Mouse (Mus musculus) urinary bladder, postnatal 25 days (tissue): ENCODE measurements around the gene Clec16a.

Experiments used
- DNase-seq: peaks from one replicate; pipeline ENCODE4 v3.0.0; 2022; ENCODE audit warnings: low spot score

Clec16a gene

GRCm38 (mm10) chr16:10536323-10536722 lies 8.8 kb upstream of the Clec16a start:
- DNase-seq, result no peak

- no peak for DNase-seq
Observed at GRCm38 (mm10) chr16:10536961-10537360, 8.2 kb upstream of the Clec16a start.

GRCm38 (mm10) chr16:10540763-10541597 lies 4.2 kb upstream of the Clec16a start:
- DNase-seq, result no peak

- peak; percentile 11 for DNase-seq
Observed at GRCm38 (mm10) chr16:10541598-10541930, 3.6 kb upstream of the Clec16a start.

GRCm38 (mm10) chr16:10542266-10542665 lies 2.9 kb upstream of the Clec16a start:
- DNase-seq, result peak; percentile 15

- peak; percentile 81 for DNase-seq
Observed at GRCm38 (mm10) chr16:10542698-10543365, 2.3 kb upstream of the Clec16a start, which contains the start of gene Dexi. Dexi (minus strand) TSS chr16:10543054.

- DNase-seq, result no peak
Observed at GRCm38 (mm10) chr16:10546865-10547264, 1.7 kb downstream of the Clec16a start.

- DNase-seq, result no peak
Observed at GRCm38 (mm10) chr16:10548938-10549337, 3.8 kb downstream of the Clec16a start.

GRCm38 (mm10) chr16:10549600-10549999 lies 4.5 kb downstream of the Clec16a start:
- no peak for DNase-seq

GRCm38 (mm10) chr16:10551592-10551991 lies 6.5 kb downstream of the Clec16a start:
- DNase-seq, result no peak

- no peak for DNase-seq
Observed at GRCm38 (mm10) chr16:10553858-10554257, 8.7 kb downstream of the Clec16a start.

- no peak for DNase-seq
Observed at GRCm38 (mm10) chr16:10559991-10560390, 14.9 kb downstream of the Clec16a start.

- DNase-seq, result peak; percentile 65
Observed at GRCm38 (mm10) chr16:10565278-10565885, 20.2 kb downstream of the Clec16a start.

GRCm38 (mm10) chr16:10567153-10567552 lies 22.0 kb downstream of the Clec16a start:
- no peak for DNase-seq

- no peak for DNase-seq
Observed at GRCm38 (mm10) chr16:10569809-10570395, 24.8 kb downstream of the Clec16a start.

- peak; percentile 48 for DNase-seq
Observed at GRCm38 (mm10) chr16:10570708-10571107, 25.6 kb downstream of the Clec16a start.

- DNase-seq, result no peak
Observed at GRCm38 (mm10) chr16:10571820-10572219, 26.7 kb downstream of the Clec16a start.

GRCm38 (mm10) chr16:10574936-10575335 lies 29.8 kb downstream of the Clec16a start:
- DNase-seq, result no peak

GRCm38 (mm10) chr16:10575915-10576314 lies 30.8 kb downstream of the Clec16a start:
- DNase-seq, result no peak

GRCm38 (mm10) chr16:10577548-10577947 lies 32.4 kb downstream of the Clec16a start:
- no peak for DNase-seq

- DNase-seq, result no peak
Observed at GRCm38 (mm10) chr16:10578376-10578775, 33.2 kb downstream of the Clec16a start.

- no peak for DNase-seq
Observed at GRCm38 (mm10) chr16:10581234-10581898, 36.2 kb downstream of the Clec16a start.
